Mouse (Mus musculus) testis, adult 2 months (tissue): Measurements from ENCODE around the gene Cpn1.

ENCODE experiments used
- CTCF ChIP-seq: fragments of 200-500 bp; IDR thresholded peaks from 2 replicates; pipeline ENCODE4 v1.5.1; 2012; ENCODE audit warnings: low read depth, mild to moderate bottlenecking, inconsistent platforms, low read length, moderate library complexity; ENCODE audit not compliant: control insufficient read depth, insufficient read depth, insufficient replicate concordance
- POLR2A ChIP-seq: fragments of 200-500 bp; IDR thresholded peaks from 2 replicates; pipeline ENCODE4 v1.6.1; 2012; ENCODE audit warnings: low read depth, mild to moderate bottlenecking, inconsistent platforms, low read length, moderate library complexity; ENCODE audit not compliant: control insufficient read depth

- TF ChIP-seq CTCF = no peak
- TF ChIP-seq POLR2A = no peak
Observed at GRCm38 (mm10) chr19:43990362-43990761, 4.0 kb upstream of the Cpn1 start.
